Mouse (Mus musculus) stomach, postnatal 0 days (tissue): Measurements from ENCODE around the gene Pak6.

ENCODE experiments used
- CTCF ChIP-seq: IDR thresholded peaks from 2 replicates; pipeline ENCODE4 v1.5.1; 2016; ENCODE audit warnings: antibody characterized with exemption, low read depth, mild to moderate bottlenecking, moderate library complexity
- EP300 ChIP-seq: optimal IDR thresholded peaks from 2 replicates; pipeline ENCODE3; 2016; ENCODE audit warnings: antibody characterized with exemption

DNA sequence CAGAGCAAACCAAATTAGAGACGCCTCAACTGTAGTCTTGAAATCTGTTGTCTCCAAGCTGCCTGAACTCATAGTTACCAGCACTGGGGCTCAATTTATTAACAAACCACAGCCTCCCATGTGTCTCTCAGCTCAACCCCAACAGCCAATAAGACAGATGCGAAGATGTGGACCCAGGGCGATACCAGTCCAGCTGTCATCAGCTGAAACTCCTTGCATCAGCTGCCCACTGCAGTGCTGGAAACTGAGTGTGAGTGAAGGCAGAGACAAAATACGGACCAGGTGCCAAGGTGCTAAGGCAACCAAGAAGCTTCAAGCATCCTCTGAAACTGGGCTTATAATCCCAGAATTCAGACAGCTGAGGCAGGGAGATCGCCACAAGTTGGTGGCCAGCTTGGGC is 68.9 kb downstream of the Pak6 start:
- no peak for TF ChIP-seq EP300
- no peak for TF ChIP-seq CTCF
